Mouse (Mus musculus) limb, embryonic 14.5 days (tissue): Measurements from ENCODE around the gene Mrpl23. TPM values are rescaled to one million over a fixed set of nuclear protein-coding genes. Genes with fewer than 3 reads are reported as not detected.

Experiments
- ATAC-seq: fragments of 200-750 bp; cut with Nextera tagmentation; 2 replicates; pipeline ENCODE4 v1.8.0; 2017; ENCODE audit warnings: low read depth, moderate number of reproducible peaks, moderate TSS enrichment; ENCODE audit not compliant: low FRiP score
- DNase-seq: peaks from one replicate; pipeline ENCODE4 v3.0.0-alpha.2; 2015; ENCODE audit warnings: low spot score
- H3K27ac ChIP-seq: fragments of 300-500 bp; sonication (generic); replicated peaks from 2 replicates; pipeline ENCODE4 v1.5.1; 2014; ENCODE audit warnings: low read depth, mild to moderate bottlenecking, low read length, moderate library complexity, mixed read lengths
- H3K27me3 ChIP-seq: fragments of 300-500 bp; sonication (generic); 2 replicates; pipeline ENCODE4 v1.6.1; 2014; ENCODE audit warnings: low read length, mixed read lengths; ENCODE audit not compliant: control insufficient read depth, insufficient read depth
- H3K36me3 ChIP-seq: fragments of 300-500 bp; sonication (generic); 2 replicates; pipeline ENCODE4 v1.6.1; 2014; ENCODE audit warnings: mild to moderate bottlenecking, low read length, moderate library complexity, mixed read lengths; ENCODE audit not compliant: control insufficient read depth, insufficient read depth
- H3K4me1 ChIP-seq: fragments of 300-500 bp; sonication (generic); 2 replicates; pipeline ENCODE4 v1.6.1; 2014; ENCODE audit warnings: antibody characterized with exemption, low read length, mixed read lengths; ENCODE audit not compliant: control insufficient read depth, insufficient read depth
- H3K4me2 ChIP-seq: fragments of 300-500 bp; sonication (generic); replicated peaks from 2 replicates; pipeline ENCODE4 v1.6.1; 2014; ENCODE audit warnings: low read depth, mild to moderate bottlenecking, low read length, moderate library complexity; ENCODE audit not compliant: severe bottlenecking
- H3K4me3 ChIP-seq: fragments of 300-500 bp; sonication (generic); replicated peaks from 2 replicates; pipeline ENCODE4 v1.5.1; 2014; ENCODE audit warnings: low read length
- H3K9ac ChIP-seq: fragments of 300-500 bp; sonication (generic); 2 replicates; pipeline ENCODE4 v1.6.1; 2014; ENCODE audit warnings: mild to moderate bottlenecking, low read depth, low read length, moderate library complexity; ENCODE audit not compliant: severe bottlenecking
- H3K9me3 ChIP-seq: fragments of 300-500 bp; sonication (generic); 2 replicates; pipeline ENCODE4 v1.6.1; 2016; ENCODE audit warnings: low read length; ENCODE audit not compliant: control insufficient read depth
- POLR2A ChIP-seq: fragments of 200-500 bp; IDR thresholded peaks from 2 replicates; pipeline ENCODE4 v1.8.0; 2012; ENCODE audit warnings: inconsistent platforms, mild to moderate bottlenecking, moderate library complexity, borderline replicate concordance; ENCODE audit not compliant: insufficient read depth, insufficient read length; ENCODE audit errors: extremely low read depth
- WGBS: fragments of 180-500 bp; shearing (Covaris S2); extraction: QIAGEN DNeasy Blood & Tissue Kit; methylation state at CpG from one replicate; pipeline ENCODE4 v1.1.7; 2014; 5-methylcytosine and 5-hydroxymethylcytosine counted together
- polyA plus RNA-seq, 2 experiments: library from polyadenylated mRNA; depleted of rRNA in 1 of 2; stranded (reverse) in 1 of 2; unstranded in 1 of 2; fragments of >200 nt; fragmentation: Nextera tagmentation in 1 of 2; extraction: Ambion mirVana in 1 of 2; gene quantifications; 2 replicates each; pipeline versions ENCODE4 v1.2.1 to v1.2.3; 2012 to 2014

Gene Mrpl23
- polyA plus RNA-seq, 2 experiments: 30.0 to 94.6 TPM

- ATAC-seq (peak; percentile 71), DNase-seq (peak; percentile 93)
- Histone ChIP-seq H3K27ac (peak overlapping the region; percentile 96), H3K9me3 (peaks cover 20% of the 10 kb centered on the region), H3K4me3 (peak overlapping the region; percentile 52), H3K9ac (peak overlapping the region; percentile 89), H3K4me1 (peaks cover 28% of the 10 kb centered on the region), H3K4me2 (peak overlapping the region; percentile 58), H3K36me3 (peaks cover 14% of the 10 kb centered on the region), H3K27me3 (no peaks in the 10 kb centered on the region)
- 51% methylated on average over 26 of the region's 26 CpGs for WGBS
- peak; percentile 65; the same call in 1 of the 2 replicates for TF ChIP-seq POLR2A
These were observed 45.4 kb downstream of the Mrpl23 start for GRCm38 (mm10) chr7:142577806-142578423.

GRCm38 (mm10) chr7:142579069-142579468 lies 46.6 kb downstream of the Mrpl23 start:
- peaks cover 20% of the 10 kb centered on the region for H3K9me3 ChIP-seq
- no peak for TF ChIP-seq POLR2A
- ATAC-seq (no peak), DNase-seq (no peak)
- no peak overlapping the region for H3K4me2 ChIP-seq
- peaks cover 16% of the 10 kb centered on the region for H3K4me1 ChIP-seq
- H3K27me3 ChIP-seq: no peaks in the 10 kb centered on the region
- no peak overlapping the region for H3K4me3 ChIP-seq
- WGBS: 58% methylated on average over 5 of the region's 5 CpGs
- no peak overlapping the region for H3K9ac ChIP-seq
- H3K36me3 ChIP-seq: peaks cover 14% of the 10 kb centered on the region
- H3K27ac ChIP-seq: peak overlapping the region; percentile 96; the same call in 1 of the 2 replicates

- TF ChIP-seq POLR2A: no peak
- no peak overlapping the region for H3K9ac ChIP-seq
These were observed 47.8 kb downstream of the Mrpl23 start for GRCm38 (mm10) chr7:142580121-142580879.

GRCm38 (mm10) chr7:142581186-142581585 lies 48.7 kb downstream of the Mrpl23 start:
- 53% methylated on average over 7 of the region's 7 CpGs for WGBS
- Histone ChIP-seq H3K9me3 (peaks cover 20% of the 10 kb centered on the region), H3K4me1 (no peaks in the 10 kb centered on the region; the same call in 1 of the 2 replicates), H3K9ac (no peak overlapping the region), H3K27ac (no peak overlapping the region), H3K36me3 (peaks cover 3% of the 10 kb centered on the region), H3K4me3 (no peak overlapping the region), H3K4me2 (no peak overlapping the region; the same call in 1 of the 2 replicates), H3K27me3 (no peaks in the 10 kb centered on the region)
- no peak for ATAC-seq
- no peak for TF ChIP-seq POLR2A
- no peak for DNase-seq

More at GRCm38 (mm10) chr7:142580121-142580879, 47.8 kb downstream of the Mrpl23 start:
- H3K4me3 ChIP-seq: peak overlapping the region; percentile 26
- peak overlapping the region; percentile 61 for H3K4me2 ChIP-seq
- 43% methylated on average over 26 of the region's 26 CpGs for WGBS
- no peak overlapping the region for H3K27ac ChIP-seq
- H3K27me3 ChIP-seq: no peaks in the 10 kb centered on the region
- ATAC-seq (peak; percentile 20; the same call in 1 of the 2 replicates), DNase-seq (peak; percentile 76)
- peaks cover 4% of the 10 kb centered on the region for H3K4me1 ChIP-seq
- peaks cover 12% of the 10 kb centered on the region for H3K36me3 ChIP-seq
- H3K9me3 ChIP-seq: peaks cover 20% of the 10 kb centered on the region

- no peak for TF ChIP-seq POLR2A
- peak overlapping the region; percentile 23 for H3K4me3 ChIP-seq
- no peaks in the 10 kb centered on the region for H3K36me3 ChIP-seq
- no peak overlapping the region for H3K27ac ChIP-seq
- peaks cover 20% of the 10 kb centered on the region for H3K9me3 ChIP-seq
- DNase-seq: peak; percentile 69
- peak overlapping the region; percentile 42; the same call in 1 of the 2 replicates for H3K4me2 ChIP-seq
- H3K9ac ChIP-seq: no peak overlapping the region
- no peaks in the 10 kb centered on the region for H3K27me3 ChIP-seq
- H3K4me1 ChIP-seq: no peaks in the 10 kb centered on the region; the same call in 1 of the 2 replicates
- ATAC-seq: no peak
- WGBS: 52% methylated on average over 20 of the region's 20 CpGs
These were observed 49.3 kb downstream of the Mrpl23 start for GRCm38 (mm10) chr7:142581656-142582228.
